Mouse (Mus musculus) heart, postnatal 4 days (tissue): Measurements from ENCODE around the gene Pnlip. TPM values are rescaled to one million over a fixed set of nuclear protein-coding genes. Genes with fewer than 3 reads are reported as not detected.
A peak's percentile ranks its signal among the peaks of the same experiment; 100 is the strongest.

ENCODE experiments used
- DNase-seq: peaks from one replicate; pipeline ENCODE4 v3.0.0; 2021
- total RNA-seq, 2 experiments: library from RNA; stranded (reverse); gene quantifications; 2 replicates each; pipeline ENCODE4 v1.2.3; 2021

Gene Pnlip
- total RNA-seq = not detected

DNA sequence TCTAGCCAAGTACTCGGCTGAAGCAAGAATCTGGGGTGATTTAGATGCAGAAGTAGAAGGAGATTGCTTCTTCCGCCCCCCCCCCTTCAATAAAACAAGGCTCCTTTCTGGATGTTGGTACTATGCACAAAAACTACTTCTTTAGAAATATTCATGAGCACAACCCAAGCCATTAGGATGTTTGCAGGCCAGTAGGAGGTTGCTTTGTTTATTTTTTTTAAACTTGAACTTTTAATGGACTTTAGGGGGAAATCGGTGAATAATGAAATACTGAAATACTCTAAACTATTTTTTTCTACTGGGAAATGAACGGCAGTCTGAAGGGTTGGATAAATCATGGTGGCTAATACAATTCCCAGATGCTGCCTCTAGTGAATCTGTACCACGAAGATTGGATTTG lies at the start of gene Pnlip:
Gene Pnlip (plus strand): TSS at position 301 of the 400 bp plus-strand sequence.
- no peak for DNase-seq

- no peak for DNase-seq
These were observed 42.6 kb upstream of the Pnlip start for GRCm38 (mm10) chr19:58609716-58610115.

DNA sequence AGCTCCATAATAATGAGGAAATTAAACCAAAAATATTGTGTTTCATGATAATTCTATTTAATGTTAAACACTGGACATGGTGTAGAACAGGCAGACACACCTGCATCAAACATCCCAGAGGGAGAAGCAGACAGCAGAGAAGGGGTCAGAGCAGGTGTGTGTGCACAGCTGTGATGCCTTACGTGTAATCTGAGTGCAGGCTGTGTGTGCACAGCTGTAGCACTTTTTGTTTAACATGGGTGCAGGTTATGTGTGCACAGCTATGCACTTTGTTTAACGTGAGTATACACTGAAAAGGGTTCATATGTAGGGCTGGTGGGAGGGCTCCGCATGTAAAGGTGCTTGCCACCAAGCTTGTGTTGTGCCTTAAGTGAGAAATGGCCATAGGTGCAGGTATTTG lies 39.6 kb upstream of the Pnlip start:
- DNase-seq = no peak

DNA sequence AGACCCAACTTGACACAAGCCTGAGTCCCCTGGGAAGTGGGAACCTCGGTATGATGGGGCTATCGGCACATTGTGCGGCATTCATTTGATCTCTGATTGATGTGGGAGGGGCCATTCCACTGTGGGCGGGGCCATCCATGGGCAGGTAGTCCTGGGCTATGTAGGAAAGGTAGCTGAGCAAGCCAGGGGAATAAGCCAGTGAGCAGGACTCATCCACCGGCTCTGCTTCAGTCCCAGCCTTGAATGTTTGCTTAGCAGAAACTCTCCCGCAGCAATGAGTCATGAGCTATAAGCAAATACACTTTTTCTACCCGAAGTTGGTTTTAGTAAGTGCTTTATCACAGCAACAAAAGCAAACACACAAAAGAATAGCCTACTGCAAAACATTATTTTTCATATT lies 35.7 kb upstream of the Pnlip start:
- no peak for DNase-seq

DNA sequence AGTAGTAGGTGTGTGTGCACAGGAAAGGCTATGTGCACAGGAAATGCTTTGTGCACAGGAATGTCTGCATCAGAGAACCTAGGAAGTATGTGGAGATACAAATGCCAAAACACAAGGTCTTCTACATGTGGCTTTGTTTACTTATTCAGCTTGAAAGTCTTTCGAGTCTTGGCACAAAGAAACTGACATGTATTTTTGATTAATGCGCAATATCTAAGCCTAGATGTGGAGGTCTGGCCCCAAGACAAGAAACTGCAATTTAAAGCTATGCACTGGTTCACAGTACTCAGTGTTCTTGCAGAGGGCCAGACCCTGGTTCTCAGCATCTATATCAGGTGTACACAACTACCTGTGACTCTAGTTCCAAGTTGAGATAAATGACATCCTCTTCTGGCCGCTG lies 31.6 kb upstream of the Pnlip start:
- DNase-seq = no peak

DNA sequence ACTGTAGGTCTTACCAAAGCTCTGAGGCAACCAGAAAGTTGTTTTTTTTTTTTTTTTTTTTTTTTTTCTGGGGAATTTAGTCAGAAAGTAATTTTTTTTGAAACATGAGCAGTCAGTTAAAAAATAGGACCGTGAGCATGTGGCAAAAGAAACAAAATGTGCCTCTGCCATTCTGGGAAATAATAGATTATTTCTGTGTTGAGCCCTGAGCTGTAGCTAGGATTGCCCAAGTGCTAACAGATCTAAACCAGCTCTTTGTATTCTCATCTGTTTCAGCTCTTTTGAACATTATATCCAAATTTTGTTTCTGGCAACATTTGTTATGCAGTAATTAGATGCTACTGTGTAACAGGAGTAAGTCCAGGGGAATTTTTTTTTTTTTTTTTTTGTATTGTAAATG lies 30.7 kb upstream of the Pnlip start:
- DNase-seq = no peak

DNA sequence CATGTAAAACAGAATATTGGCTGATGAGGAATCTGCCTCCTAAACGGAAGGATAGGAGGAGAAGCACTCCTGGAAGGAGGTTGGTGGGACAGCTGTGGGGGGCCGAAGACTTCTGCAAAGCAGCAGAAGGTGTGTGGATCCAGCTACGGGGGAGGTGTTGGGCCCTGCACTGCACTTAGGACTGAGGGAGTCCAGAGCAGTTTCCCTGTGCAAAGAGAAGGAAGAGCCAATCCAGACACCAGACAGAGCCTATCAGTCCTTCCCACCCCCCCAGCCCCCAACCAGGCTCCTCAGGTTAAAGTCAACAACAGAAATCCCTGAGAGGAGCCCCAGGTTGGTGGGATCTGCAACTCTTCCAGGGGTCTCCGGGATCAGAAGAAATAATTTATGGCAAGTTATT lies 27.5 kb upstream of the Pnlip start:
- no peak for DNase-seq

DNA sequence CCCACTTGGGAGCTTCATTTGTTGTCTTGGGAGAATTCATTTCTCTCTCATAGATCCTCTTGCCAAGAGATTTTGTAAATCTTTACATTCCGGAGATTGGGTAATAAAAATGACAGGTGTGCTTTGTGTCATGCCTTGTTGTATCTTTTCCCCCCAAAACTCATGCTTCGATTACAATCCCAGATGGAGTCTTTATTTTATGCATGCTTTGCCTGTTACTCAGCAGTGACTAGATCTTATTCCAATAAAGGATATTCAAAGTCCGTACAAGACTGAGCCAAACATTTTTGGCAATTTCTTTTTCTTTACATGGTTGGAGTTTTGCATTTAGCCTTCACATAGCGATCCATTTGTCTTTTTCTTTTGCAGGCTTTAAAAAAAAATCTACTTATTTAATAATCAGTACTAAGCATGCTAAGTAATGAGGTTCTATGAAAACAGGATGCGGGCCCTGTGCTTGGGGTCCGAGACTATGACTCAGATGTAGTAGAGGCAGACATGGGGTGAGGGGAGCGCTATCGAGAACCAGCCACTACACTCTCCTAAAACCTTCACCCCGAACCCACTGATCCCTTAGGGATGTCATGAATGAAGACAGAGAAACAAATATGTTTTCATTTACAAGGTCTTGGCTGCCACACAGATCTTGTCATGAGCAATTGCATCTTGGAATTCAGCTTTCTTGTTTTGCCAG lies 26.9 kb upstream of the Pnlip start:
- DNase-seq = no peak

DNA sequence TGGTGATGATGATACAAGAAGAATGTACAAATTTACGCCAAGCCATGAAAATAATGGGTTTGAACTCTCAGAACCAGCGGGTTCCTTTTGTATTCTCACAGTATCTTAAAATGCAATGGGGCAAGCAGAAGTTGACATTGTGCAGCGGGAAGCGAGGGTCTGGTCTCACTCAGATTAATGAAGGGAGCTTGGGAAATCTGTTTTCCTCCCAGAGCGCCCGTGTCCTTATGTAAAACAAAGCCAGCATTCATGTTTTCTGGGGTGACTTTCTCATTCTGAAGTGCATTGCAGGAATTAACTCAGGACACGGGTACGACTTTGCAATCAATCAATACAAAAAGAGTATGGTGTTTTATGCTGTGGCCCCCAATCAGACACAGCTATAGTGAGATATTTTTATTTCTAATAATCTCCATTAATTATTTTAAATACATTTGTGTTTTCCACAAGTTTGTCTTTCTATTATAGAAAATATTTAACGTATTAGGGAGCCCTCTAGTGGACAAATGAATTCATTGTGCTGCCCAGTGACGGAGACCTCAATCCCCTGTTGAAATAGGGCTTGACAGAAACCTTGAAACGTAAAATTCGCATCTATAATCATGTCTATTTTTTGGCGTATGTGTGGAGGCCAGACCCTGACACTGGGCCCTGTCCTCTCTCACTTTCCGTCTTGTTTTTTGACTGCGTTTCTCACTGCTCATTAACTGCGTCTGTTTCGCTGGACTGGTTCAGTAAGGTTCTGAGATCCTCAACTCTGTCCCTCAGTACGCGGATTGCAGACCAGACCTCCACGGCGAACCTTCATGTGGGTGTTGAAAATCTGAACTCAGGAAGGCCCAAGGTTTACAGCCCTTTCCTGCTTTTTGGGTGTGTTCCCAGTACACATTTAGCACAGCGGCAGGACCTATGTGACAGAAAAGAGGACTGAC lies 24.6 kb upstream of the Pnlip start:
- DNase-seq = peak; percentile 14

GRCm38 (mm10) chr19:58629351-58629773 lies 22.9 kb upstream of the Pnlip start:
- DNase-seq = no peak

- DNase-seq = no peak
These were observed 2.3 kb upstream of the Pnlip start for GRCm38 (mm10) chr19:58650036-58650435.

GRCm38 (mm10) chr19:58662098-58662497 lies 9.8 kb downstream of the Pnlip start:
- DNase-seq = no peak

GRCm38 (mm10) chr19:58663317-58663716 lies 11.0 kb downstream of the Pnlip start:
- DNase-seq = no peak

DNA sequence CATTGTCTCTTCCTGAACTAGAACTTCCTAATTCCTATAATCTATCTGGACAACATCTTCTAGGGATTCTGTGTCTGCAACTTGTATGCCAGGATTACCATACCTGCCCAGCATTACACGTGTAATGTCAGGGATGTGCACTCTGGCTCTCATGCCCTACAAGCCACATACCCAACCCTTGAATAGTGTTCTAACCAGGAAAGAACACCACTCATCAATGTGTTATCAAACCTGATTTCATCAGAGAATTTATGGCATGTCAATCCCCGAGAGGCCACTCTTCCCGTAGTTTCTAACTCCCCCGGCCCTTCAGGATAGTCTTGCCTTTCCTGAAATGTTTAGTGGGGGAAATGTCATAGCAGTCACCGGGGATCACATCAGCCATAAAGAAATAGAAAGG lies 12.6 kb downstream of the Pnlip start:
- no peak for DNase-seq

GRCm38 (mm10) chr19:58674644-58675043 lies 22.3 kb downstream of the Pnlip start:
- DNase-seq = peak; percentile 50

GRCm38 (mm10) chr19:58677117-58677516 lies 24.8 kb downstream of the Pnlip start:
- DNase-seq = no peak

- DNase-seq = no peak
These were observed 36.6 kb downstream of the Pnlip start for GRCm38 (mm10) chr19:58688933-58689332.

DNA sequence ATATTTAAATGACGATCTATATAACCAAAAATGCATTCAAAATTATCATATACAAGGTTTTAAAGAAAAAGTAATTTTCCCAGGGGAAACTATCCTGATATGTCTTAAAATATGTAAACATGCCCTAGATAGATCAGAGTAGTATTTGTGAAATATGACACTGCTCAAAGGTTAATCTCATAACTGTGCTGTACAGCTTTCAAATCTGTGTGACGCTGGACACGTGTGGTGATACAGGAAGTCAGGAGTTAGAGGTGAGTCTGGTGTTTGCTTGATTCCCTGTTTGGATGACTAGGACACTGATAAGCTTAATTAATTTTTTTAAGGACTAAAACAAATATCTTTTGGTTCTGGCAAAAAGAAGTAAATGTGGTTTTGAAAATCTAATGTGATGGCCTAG lies 43.0 kb downstream of the Pnlip start:
- DNase-seq = no peak

DNA sequence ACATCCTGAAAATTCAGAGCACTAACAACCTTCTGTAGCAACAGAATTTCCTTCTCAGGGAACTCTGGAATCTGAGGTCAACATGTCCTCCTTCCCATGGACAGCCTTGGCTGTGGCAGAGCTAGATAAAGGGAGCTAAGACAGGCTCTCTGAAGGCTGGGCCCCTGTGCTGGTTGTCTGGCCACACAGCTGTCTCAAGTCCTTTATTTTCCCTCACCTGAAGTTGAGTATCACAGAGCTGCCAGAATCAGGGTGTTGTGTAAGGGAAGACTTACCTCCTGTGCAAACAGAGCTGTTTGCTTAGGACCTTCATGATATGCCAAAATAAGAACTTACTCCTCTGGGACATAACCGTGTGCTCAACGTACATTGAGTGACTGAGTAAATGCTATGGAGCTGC lies 43.9 kb downstream of the Pnlip start:
- DNase-seq = no peak

DNA sequence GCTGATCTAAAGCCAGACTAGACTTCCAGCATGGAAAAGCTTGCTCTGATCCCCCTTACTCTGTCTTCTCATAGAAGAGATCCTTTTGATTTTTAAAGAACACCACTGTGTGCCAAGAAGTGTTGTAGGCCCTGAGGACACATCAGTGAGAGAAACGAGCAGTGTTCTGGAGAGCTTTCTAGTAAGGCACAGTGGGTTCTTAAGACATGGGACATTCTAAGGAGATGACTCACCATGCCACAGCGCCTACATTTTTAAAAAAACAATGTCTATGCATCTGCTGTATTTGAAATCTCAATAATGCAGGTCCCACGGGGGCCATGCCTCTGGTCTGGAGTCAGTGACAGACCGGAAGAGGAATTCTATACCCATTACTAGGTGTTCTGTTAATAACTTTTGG lies 52.3 kb downstream of the Pnlip start:
- no peak for DNase-seq

GRCm38 (mm10) chr19:58708611-58709010 lies 56.3 kb downstream of the Pnlip start:
- no peak for DNase-seq

- DNase-seq = no peak
These were observed 65.6 kb downstream of the Pnlip start for GRCm38 (mm10) chr19:58717925-58718324.

- DNase-seq = no peak
These were observed 68.1 kb downstream of the Pnlip start for GRCm38 (mm10) chr19:58720439-58720838.

DNA sequence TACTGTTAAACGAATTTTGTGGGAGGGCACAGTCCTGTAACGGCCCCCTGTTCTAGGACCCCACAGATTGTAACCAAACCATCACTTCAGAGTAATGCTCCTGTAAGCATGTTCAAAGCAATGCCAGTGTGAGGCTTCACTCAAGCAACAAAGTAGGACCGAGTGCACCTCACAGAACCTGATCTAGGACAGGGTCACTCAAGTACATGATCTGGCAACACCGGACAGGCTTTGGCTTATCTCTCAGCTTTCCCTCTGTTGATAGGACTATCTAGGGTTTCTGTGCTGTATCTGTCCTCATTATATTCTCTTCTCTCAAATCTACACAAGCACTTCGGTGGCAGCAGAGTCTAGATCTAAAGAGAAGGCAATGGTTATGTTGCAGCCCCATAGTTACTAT lies 74.3 kb downstream of the Pnlip start:
- DNase-seq = no peak
